Mouse (Mus musculus): ENCODE results near the gene Tmem266.

GRCm38 (mm10) chr9:55360372-55360771, 33.7 kb downstream of the Tmem266 start:
- no peak for TF ChIP-seq POLR2A (IDR thresholded peaks at IDR 0.05; ENCODE audit: insufficient read depth, low read length)
- no peak for TF ChIP-seq CTCF (IDR thresholded peaks at IDR 0.05; ENCODE audit: low read depth, low read length)
